Mouse (Mus musculus): ENCODE results near the gene Gm15080.
"Not testable (repeated sequence)": the region's sequence is repeated elsewhere in the genome, so short reads cannot be mapped to it uniquely, and the experiment has no call there.

The Gm15080 gene

GRCm38 (mm10) chrX:147992693-147993092 lies at the start of gene Gm15080:
TSS of gene Gm15080 (plus strand) at chrX:147992993.
- not testable (repeated sequence) for DNase-seq (ENCODE audit: low read depth, low spot score)
